Mouse (Mus musculus) heart, postnatal 0 days (tissue): Measurements from ENCODE around the gene B230307C23Rik. TPM values are rescaled to one million over a fixed set of nuclear protein-coding genes. Genes with fewer than 3 reads are reported as not detected.
"Not testable (repeated sequence)": the region's sequence is repeated elsewhere in the genome, so short reads cannot be mapped to it uniquely, and the experiment has no call there.

Source experiments
- ATAC-seq: fragments of 200-750 bp; cut with Nextera tagmentation; 2 replicates; pipeline ENCODE4 v1.8.0; 2017; ENCODE audit warnings: low read depth, moderate number of reproducible peaks, moderate library complexity; ENCODE audit not compliant: insufficient read depth
- DNase-seq: peaks from one replicate; pipeline ENCODE4 v3.0.0-alpha.2; 2016; ENCODE audit warnings: low spot score
- H3K27ac ChIP-seq: fragments of 300-500 bp; sonication (generic); 2 replicates; pipeline ENCODE4 v1.5.1; 2014; ENCODE audit warnings: low read depth, mild to moderate bottlenecking
- H3K27me3 ChIP-seq: fragments of 300-500 bp; sonication (generic); 2 replicates; pipeline ENCODE4 v1.6.1; 2014; ENCODE audit warnings: low read length, mixed read lengths; ENCODE audit not compliant: control insufficient read depth, insufficient read depth
- H3K36me3 ChIP-seq: fragments of 300-500 bp; sonication (generic); replicated peaks from 2 replicates; pipeline ENCODE4 v1.6.1; 2014; ENCODE audit warnings: low read length, mixed read lengths; ENCODE audit not compliant: control insufficient read depth, insufficient read depth
- H3K4me1 ChIP-seq: fragments of 300-500 bp; sonication (generic); 2 replicates; pipeline ENCODE4 v1.6.1; 2014; ENCODE audit warnings: antibody characterized with exemption; ENCODE audit not compliant: control insufficient read depth, insufficient read depth
- H3K4me2 ChIP-seq: fragments of 300-500 bp; sonication (generic); 2 replicates; pipeline ENCODE4 v1.6.1; 2014; ENCODE audit warnings: low read depth, mild to moderate bottlenecking, low read length, moderate library complexity
- H3K4me3 ChIP-seq: fragments of 300-500 bp; sonication (generic); 2 replicates; pipeline ENCODE4 v1.5.1; 2014; ENCODE audit warnings: low read depth, low read length
- H3K9ac ChIP-seq: fragments of 300-500 bp; sonication (generic); replicated peaks from 2 replicates; pipeline ENCODE4 v1.6.1; 2014; ENCODE audit warnings: low read depth, low read length, mixed read lengths
- H3K9me3 ChIP-seq: fragments of 300-500 bp; sonication (generic); replicated peaks from 2 replicates; pipeline ENCODE4 v1.6.1; 2016; ENCODE audit warnings: low read length; ENCODE audit not compliant: control insufficient read depth
- CTCF ChIP-seq: IDR thresholded peaks from 2 replicates; pipeline ENCODE4 v1.5.1; 2016; ENCODE audit warnings: antibody characterized with exemption, control low read depth, low read depth
- EP300 ChIP-seq: IDR thresholded peaks from 2 replicates; pipeline ENCODE4 v1.6.1; 2016; ENCODE audit warnings: antibody characterized with exemption, low read depth
- WGBS: fragments of 180-500 bp; shearing (Covaris S2); extraction: QIAGEN DNeasy Blood & Tissue Kit; methylation state at CpG from one replicate; pipeline ENCODE4 v1.1.7; 2014; 5-methylcytosine and 5-hydroxymethylcytosine counted together
- polyA plus RNA-seq: library from polyadenylated mRNA; unstranded; fragments of >200 nt; fragmentation: Nextera tagmentation; extraction: Ambion mirVana; gene quantifications from 2 replicates; pipeline ENCODE4 v1.2.1, GENCODE M21; 2015
- total RNA-seq: library from RNA; depleted of rRNA; stranded (reverse); fragments of >200 nt; gene quantifications from 2 replicates; pipeline ENCODE4 v1.2.3, GENCODE M21; 2014; ENCODE audit warnings: low replicate concordance

B230307C23Rik gene
- total and polyA plus RNA-seq, 2 experiments from 2014 or later = 4.2 to 13.2 TPM

GRCm38 (mm10) chr16:97981362-97981761 lies 15.8 kb upstream of the B230307C23Rik start:
- Histone ChIP-seq H3K4me3 (no peak overlapping the region), H3K4me1 (no peaks in the 10 kb centered on the region), H3K9ac (no peak overlapping the region), H3K36me3 (no peaks in the 10 kb centered on the region), H3K27ac (no peak overlapping the region), H3K9me3 (no peaks in the 10 kb centered on the region), H3K4me2 (no peak overlapping the region), H3K27me3 (no peaks in the 10 kb centered on the region)
- ATAC-seq = no peak
- TF ChIP-seq EP300 (no peak), CTCF (no peak)
- 84% methylated on average over 1 of the region's 1 CpGs for WGBS
- DNase-seq = no peak

- H3K4me1 ChIP-seq = no peaks in the 10 kb centered on the region
- ATAC-seq (no peak), DNase-seq (no peak)
- no peak overlapping the region for H3K4me2 ChIP-seq
- H3K4me3 ChIP-seq = no peak overlapping the region
- H3K9ac ChIP-seq = no peak overlapping the region
- WGBS = 86% methylated on average over 5 of the region's 5 CpGs
- TF ChIP-seq EP300 = no peak
- TF ChIP-seq CTCF = no peak
- no peaks in the 10 kb centered on the region for H3K27me3 ChIP-seq
- no peak overlapping the region for H3K27ac ChIP-seq
- no peaks in the 10 kb centered on the region for H3K36me3 ChIP-seq
- H3K9me3 ChIP-seq = peaks cover 6% of the 10 kb centered on the region; the same call in 1 of the 2 replicates
Measured at GRCm38 (mm10) chr16:97984589-97984988, 12.5 kb upstream of the B230307C23Rik start.

DNA sequence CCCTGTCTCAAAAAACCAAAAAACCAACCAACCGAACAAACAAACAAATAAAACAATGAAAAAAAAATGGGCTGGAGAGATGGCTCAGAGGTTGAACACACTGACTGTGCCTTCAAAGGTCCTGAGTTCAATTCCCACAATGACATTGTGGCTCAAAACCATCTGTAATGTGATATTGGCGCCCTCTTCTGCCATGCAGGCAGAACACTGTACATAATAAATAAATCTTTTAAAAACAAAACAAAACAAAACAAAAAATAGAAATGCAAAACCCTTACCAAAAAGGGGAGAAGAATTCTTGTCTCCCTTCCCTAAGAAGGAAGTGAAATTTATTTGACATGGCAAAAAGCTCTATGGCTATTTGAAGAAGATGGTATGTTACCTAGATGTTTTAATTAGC lies 5.6 kb upstream of the B230307C23Rik start:
- DNase-seq (no peak), ATAC-seq (no peak)
- Histone ChIP-seq H3K27ac (no peak overlapping the region), H3K36me3 (no peaks in the 10 kb centered on the region), H3K4me2 (no peak overlapping the region), H3K4me3 (no peak overlapping the region), H3K4me1 (no peaks in the 10 kb centered on the region; the same call in 1 of the 2 replicates), H3K9ac (no peak overlapping the region), H3K27me3 (no peaks in the 10 kb centered on the region), H3K9me3 (peaks cover 6% of the 10 kb centered on the region; the same call in 1 of the 2 replicates)
- TF ChIP-seq CTCF = peak; percentile 7; the same call in 1 of the 2 replicates
- TF ChIP-seq EP300 = no peak
- WGBS = 80% methylated on average over 2 of the region's 2 CpGs

GRCm38 (mm10) chr16:97992477-97992876 lies 4.6 kb upstream of the B230307C23Rik start:
- not testable (repeated sequence) for H3K27me3 ChIP-seq, H3K9me3 ChIP-seq, H3K4me3 ChIP-seq, H3K4me1 ChIP-seq, H3K36me3 ChIP-seq, H3K9ac ChIP-seq, H3K27ac ChIP-seq, H3K4me2 ChIP-seq, DNase-seq, ATAC-seq
- WGBS = 69% methylated on average over 3 of the region's 3 CpGs

GRCm38 (mm10) chr16:97995849-97996615 lies 1.1 kb upstream of the B230307C23Rik start:
- Histone ChIP-seq H3K27ac (peak overlapping the region; percentile 90), H3K9ac (peak overlapping the region; percentile 54; the same call in 1 of the 2 replicates), H3K4me2 (peak overlapping the region; percentile 67), H3K9me3 (no peaks in the 10 kb centered on the region), H3K27me3 (no peaks in the 10 kb centered on the region), H3K4me3 (peak overlapping the region; percentile 58), H3K36me3 (no peaks in the 10 kb centered on the region), H3K4me1 (no peaks in the 10 kb centered on the region; the same call in 1 of the 2 replicates)
- DNase-seq (peak; percentile 28), ATAC-seq (peak; percentile 51)
- 5% methylated on average over 1 of the region's 1 CpGs for WGBS
- TF ChIP-seq EP300 (no peak), CTCF (no peak)

DNA sequence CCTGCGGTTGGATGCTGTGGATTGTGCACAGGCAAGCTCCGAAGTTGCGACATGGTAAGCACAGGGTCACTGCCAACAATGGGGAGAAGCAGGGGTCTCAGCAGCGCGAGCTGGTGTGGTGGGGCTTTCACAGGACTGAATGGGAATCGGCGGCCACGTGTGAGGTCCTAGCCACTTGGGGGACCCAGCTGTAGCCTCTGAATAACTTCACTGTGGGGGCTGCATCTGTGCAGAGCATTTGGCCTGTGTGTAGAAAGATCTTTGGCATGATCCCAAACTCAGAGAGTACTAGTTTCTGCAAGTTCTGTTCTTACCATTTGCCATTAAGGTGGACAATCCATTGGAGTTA lies 242 bp downstream of the B230307C23Rik start:
- Histone ChIP-seq H3K4me2 (peak overlapping the region; percentile 67), H3K4me3 (peak overlapping the region; percentile 58), H3K27ac (peak overlapping the region; percentile 90), H3K9ac (peak overlapping the region; percentile 54; the same call in 1 of the 2 replicates)
- ATAC-seq = peak; percentile 37
- not testable (repeated sequence) for H3K36me3 ChIP-seq, H3K27me3 ChIP-seq, H3K9me3 ChIP-seq, H3K4me1 ChIP-seq, DNase-seq
- 0% methylated on average over 8 of the region's 8 CpGs for WGBS
